Mouse (Mus musculus) kidney, postnatal 14 days (tissue): ENCODE results near the gene Foxa2.
A peak's percentile ranks its signal among the peaks of the same experiment; 100 is the strongest.

Experiments
- DNase-seq: peaks from one replicate; pipeline ENCODE4 v3.0.0; 2022; ENCODE audit warnings: mixed read lengths

Gene Foxa2

GRCm38 (mm10) chr2:147998206-147998966, 48.4 kb downstream of the Foxa2 start:
- DNase-seq: no peak

GRCm38 (mm10) chr2:147996781-147997180, 50.0 kb downstream of the Foxa2 start:
- DNase-seq: peak; percentile 24

GRCm38 (mm10) chr2:147993821-147994220, 52.9 kb downstream of the Foxa2 start:
- no peak for DNase-seq

- peak; percentile 57 for DNase-seq
Measured at GRCm38 (mm10) chr2:147992935-147993679, 53.7 kb downstream of the Foxa2 start.
